Mouse (Mus musculus): ENCODE results near the gene Gm29106. TPM values are rescaled to one million over a fixed set of nuclear protein-coding genes. Genes with fewer than 3 reads are reported as not detected.

Gm29106 gene
- total RNA-seq (2023; ENCODE audit: inconsistent age): not detected in 4 replicates

DNA sequence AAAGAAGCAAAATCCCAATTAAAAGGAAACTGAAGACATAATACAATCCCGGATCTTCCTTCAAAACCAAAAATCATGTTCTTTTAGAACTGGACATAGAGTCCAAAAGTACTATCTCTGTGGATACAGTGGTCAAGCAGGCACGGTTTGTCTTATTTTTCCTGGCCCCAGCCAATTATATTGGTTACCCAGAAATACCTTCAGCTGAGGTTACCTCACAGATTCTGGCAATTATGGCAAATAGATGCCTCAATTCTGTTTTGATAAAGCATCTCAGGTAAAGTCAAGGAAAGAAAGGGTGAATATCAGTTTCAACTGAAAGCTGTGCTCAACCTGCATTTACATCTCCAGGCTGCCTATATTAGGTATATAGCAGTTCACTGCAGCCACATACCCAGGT, at the start of gene Gm29106:
Gm29106 (plus strand) TSS at position 301 of the 400 bp plus-strand sequence.

Other genes starting within 250 kb of the Gm29106 start
- gene Gm28168, start 248.5 kb upstream of the Gm29106 start, total RNA-seq (2023; ENCODE audit: inconsistent age): not detected in 4 replicates
- not detected in 4 replicates for gene Gm7145, start 210.6 kb upstream of the Gm29106 start, total RNA-seq (2023; ENCODE audit: inconsistent age)
- gene Tsn, start 135.2 kb downstream of the Gm29106 start, total RNA-seq (2023; ENCODE audit: inconsistent age): 95.3 to 103 TPM (median 96.7 TPM) in 4 replicates
- gene Nifk, start 145.3 kb downstream of the Gm29106 start, total RNA-seq (2023; ENCODE audit: inconsistent age): 30.9 to 37.0 TPM (median 33.7 TPM) in 4 replicates
- gene Clasp1, start 212.5 kb downstream of the Gm29106 start, total RNA-seq (2023; ENCODE audit: inconsistent age): 113 to 135 TPM (median 130 TPM) in 4 replicates

Data from B cell, adult (primary cell).